Comparison of ENCODE assay signal across 25 mouse cellular contexts in genomic region chr17:25366005-25366404, GRCm38 (mm10). TPM values are rescaled to one million over a fixed set of nuclear protein-coding genes. Genes with fewer than 3 reads are reported as not detected.
DNase-seq lines count a peak whose midpoint lies in the region; ATAC-seq and TF ChIP-seq lines count a peak whose summit lies in the region.
"Had no signal": no experiment of that assay in that cellular context is flagged by ENCODE, and none has a peak within 500 bp of the region (broad histone marks: within the 10 kb centered on the region; RNA-seq: fewer than 3 reads in every experiment).

Tpsb2 (plus strand) TSS chr17:25366305.

- H3K4me1 ChIP-seq in heart, embryonic 12.5 days (replicated peaks) = 0 out of 2 replicates have a peak, but pooled peaks cover 5% of the 10 kb centered on the region
- no peaks in the 10 kb centered on the region for H3K4me1 ChIP-seq in limb, embryonic 15.5 days
- no peaks in the 10 kb centered on the region for H3K4me1 ChIP-seq in stomach, postnatal 0 days (replicated peaks; ENCODE audit: control insufficient read depth, insufficient read depth)
- H3K4me1 ChIP-seq: embryonic facial prominence, embryonic 12.5 days; forebrain, embryonic 13.5 days; hindbrain, embryonic 12.5 days had no signal

- H3K9me3 ChIP-seq in heart, embryonic 12.5 days (replicated peaks) = no peaks in the 10 kb centered on the region
- H3K9me3 ChIP-seq in limb, embryonic 15.5 days = no peaks in the 10 kb centered on the region
- no peaks in the 10 kb centered on the region for H3K9me3 ChIP-seq in stomach, postnatal 0 days (ENCODE audit: control insufficient read depth, low read length)
- H3K9me3 ChIP-seq: embryonic facial prominence, embryonic 12.5 days; forebrain, embryonic 13.5 days; hindbrain, embryonic 12.5 days had no signal

- H3K9ac ChIP-seq in heart, embryonic 12.5 days = no peak within 1 kb of the TSS
- H3K9ac ChIP-seq in limb, embryonic 15.5 days = no peak within 1 kb of the TSS
- no peak within 1 kb of the TSS for H3K9ac ChIP-seq in stomach, postnatal 0 days (ENCODE audit: low read length)
- H3K9ac ChIP-seq: embryonic facial prominence, embryonic 12.5 days; forebrain, embryonic 13.5 days; forebrain, postnatal 0 days; hindbrain, embryonic 12.5 days had no signal

- no peaks in the 10 kb centered on the region for H3K36me3 ChIP-seq in heart, embryonic 12.5 days
- H3K36me3 ChIP-seq in limb, embryonic 15.5 days = no peaks in the 10 kb centered on the region
- H3K36me3 ChIP-seq in stomach, postnatal 0 days (ENCODE audit: control insufficient read depth, insufficient read depth, low read length) = no peaks in the 10 kb centered on the region
- H3K36me3 ChIP-seq: embryonic facial prominence, embryonic 12.5 days; hindbrain, embryonic 12.5 days had no signal

- peaks cover 20% of the 10 kb centered on the region; the same call in 1 of the 2 replicates for H3K27me3 ChIP-seq in heart, embryonic 12.5 days (replicated peaks)
- H3K27me3 ChIP-seq in limb, embryonic 15.5 days = no peaks in the 10 kb centered on the region
- no peaks in the 10 kb centered on the region for H3K27me3 ChIP-seq in stomach, postnatal 0 days (ENCODE audit: control insufficient read depth, insufficient read depth, low read length)
- H3K27me3 ChIP-seq: embryonic facial prominence, embryonic 12.5 days; forebrain, embryonic 13.5 days; hindbrain, embryonic 12.5 days; Patski had no signal

- no peak for ATAC-seq in heart, embryonic 12.5 days (ENCODE audit: insufficient number of reproducible peaks, low FRiP score)
- no peak for ATAC-seq in limb, embryonic 15.5 days (ENCODE audit: insufficient number of reproducible peaks, low FRiP score, low TSS enrichment, low read depth)
- no peak for ATAC-seq in stomach, postnatal 0 days (ENCODE audit: low FRiP score, low TSS enrichment)
- ATAC-seq: activated CD4-positive, CD25-positive, alpha-beta regulatory T cell, adult 4 months; forebrain, embryonic 13.5 days; forebrain, postnatal 0 days; hindbrain, embryonic 16.5 days; inflammation-experienced regulatory T-cells, adult 6 months; intestine, postnatal 0 days; Patski had no signal

- intact Hi-C loops in gastrocnemius, postnatal 14 days (cut with DNase I; ENCODE audit: low total_unique reads) = no loop called here

- 62% methylated on average over 2 of the region's 2 CpGs for WGBS in heart, embryonic 12.5 days
- WGBS in limb, embryonic 15.5 days = 47% methylated on average over 2 of the region's 2 CpGs
- 70% methylated on average over 2 of the region's 2 CpGs for WGBS in stomach, postnatal 0 days

- TF ChIP-seq CTCF in stomach, postnatal 0 days (IDR thresholded peaks at IDR 0.05; ENCODE audit: low read depth) = no peak

- no peak for TF ChIP-seq EP300 in stomach, postnatal 0 days (optimal IDR thresholded peaks at IDR 0.05)

- no peak within 1 kb of the TSS for H3K27ac ChIP-seq in heart, embryonic 12.5 days (ENCODE audit: poor library complexity, severe bottlenecking)
- H3K27ac ChIP-seq in limb, embryonic 15.5 days = no peak within 1 kb of the TSS
- H3K27ac ChIP-seq in stomach, postnatal 0 days (replicated peaks) = no peak within 1 kb of the TSS
- H3K27ac ChIP-seq: embryonic facial prominence, embryonic 12.5 days; forebrain, embryonic 13.5 days; gastrocnemius, adult 2 months; hindbrain, embryonic 12.5 days had no signal

- H3K4me3 ChIP-seq in heart, embryonic 12.5 days = no peak within 1 kb of the TSS
- no peak within 1 kb of the TSS for H3K4me3 ChIP-seq in limb, embryonic 15.5 days
- no peak within 1 kb of the TSS for H3K4me3 ChIP-seq in stomach, postnatal 0 days (ENCODE audit: low read depth, low read length)
- H3K4me3 ChIP-seq: embryonic facial prominence, embryonic 12.5 days; forebrain, embryonic 13.5 days; gastrocnemius, adult 2 months; hindbrain, embryonic 12.5 days had no signal

- no peak within 1 kb of the TSS for H3K4me2 ChIP-seq in heart, embryonic 12.5 days
- H3K4me2 ChIP-seq in limb, embryonic 15.5 days = no peak within 1 kb of the TSS
- no peak within 1 kb of the TSS for H3K4me2 ChIP-seq in stomach, postnatal 0 days (replicated peaks; ENCODE audit: low read depth)
- H3K4me2 ChIP-seq: embryonic facial prominence, embryonic 12.5 days; forebrain, embryonic 13.5 days; hindbrain, embryonic 12.5 days had no signal

- DNase-seq in gastrocnemius, postnatal 10 days = no peak
- DNase-seq in gastrocnemius, postnatal 14 days = no peak
- DNase-seq in heart, postnatal 4 days = no peak
- no peak for DNase-seq in stomach, postnatal 0 days (ENCODE audit: low spot score)
- DNase-seq in frontal cortex, postnatal 14 days (ENCODE audit: low spot score in 2 of 2) = no peak
- DNase-seq: adrenal gland, postnatal 14 days; cerebellum, adult 11 months; cerebellum, adult 8-10 months; cerebellum, postnatal 14 days; embryo, embryonic 11 days; forebrain, postnatal 0 days had no signal

RNA-seq across cellular contexts. Expression of gene Tpsb2, which starts in this region (rescaled TPM):
- total RNA-seq in gastrocnemius, postnatal 10 days (2021) = 10 to 100 TPM; 21.3 to 26.2 TPM
- 10 to 100 TPM in 1 of 2 experiments, 1 to 10 TPM in 1; 9.4 to 12.6 TPM for total RNA-seq in gastrocnemius, postnatal 14 days (2021)
- total RNA-seq in heart, postnatal 4 days (2021) = 10 to 100 TPM; 11.1 to 15.7 TPM
- polyA plus RNA-seq in heart, embryonic 12.5 days (2016; fragmentation: Nextera tagmentation; extraction: Ambion mirVana) = not detected in 2 replicates
- polyA plus RNA-seq in limb, embryonic 15.5 days (2015; fragmentation: Nextera tagmentation; extraction: Ambion mirVana) = 209 and 239 TPM in 2 replicates
- 18.1 and 18.5 TPM in 2 replicates for polyA plus RNA-seq in stomach, postnatal 0 days (2015; fragmentation: Nextera tagmentation; extraction: Ambion mirVana)
- total RNA-seq: CH12.LX; common myeloid progenitor, adult 5-6 weeks; granulocyte monocyte progenitor cell, adult 5-6 weeks had no signal
- polyA plus RNA-seq: activated CD4-positive, CD25-positive, alpha-beta regulatory T cell, adult 4 months; embryonic facial prominence, embryonic 12.5 days; forebrain, embryonic 13.5 days; hindbrain, embryonic 12.5 days; inflammation-experienced regulatory T-cells, adult 6 months; Patski had no signal

Comparison
In these comparisons a context has a peak if more than half of its experiments do, and no peak if none do; other contexts are left out.
1. RNA of gene Tpsb2 (polyA plus RNA-seq): 209 to 239 TPM in limb, embryonic 15.5 days and 18.1 to 18.5 TPM in stomach, postnatal 0 days; not detected in heart, embryonic 12.5 days; every median in the first group is over 10 times any median in the second.
2. RNA of gene Tpsb2 (polyA plus RNA-seq): 209 to 239 TPM in limb, embryonic 15.5 days; 18.1 to 18.5 TPM in stomach, postnatal 0 days; every median in the first group is over 10 times any median in the second.